Mouse (Mus musculus) heart, adult 2 months (tissue): ENCODE data around the gene Doc2g. TPM values are rescaled to one million over a fixed set of nuclear protein-coding genes. Genes with fewer than 3 reads are reported as not detected.
"Not testable (repeated sequence)": the region's sequence is repeated elsewhere in the genome, so short reads cannot be mapped to it uniquely, and the experiment has no call there.

Experiments
- DNase-seq, 2 experiments: peaks; one replicate each; pipeline ENCODE4 v3.0.0; 2021
- H3K27ac ChIP-seq: fragments of 200-600 bp; 2 replicates; pipeline ENCODE4 v1.8.1; 2022
- H3K27me3 ChIP-seq: fragments of 200-500 bp; 2 replicates; pipeline ENCODE4 v1.6.1; 2012; ENCODE audit warnings: mild to moderate bottlenecking, low read length, inconsistent platforms, mixed read lengths; ENCODE audit not compliant: control insufficient read depth, insufficient read depth
- H3K36me3 ChIP-seq: fragments of 200-500 bp; 2 replicates; pipeline ENCODE4 v1.6.1; 2012; ENCODE audit warnings: low read length, inconsistent platforms; ENCODE audit not compliant: control insufficient read depth, insufficient read depth
- H3K4me1 ChIP-seq: fragments of 200-500 bp; 2 replicates; pipeline ENCODE4 v1.6.1; 2011; ENCODE audit warnings: low read length; ENCODE audit not compliant: control insufficient read depth, insufficient read depth
- H3K4me3 ChIP-seq: fragments of 200-600 bp; 2 replicates; pipeline ENCODE4 v1.8.1; 2022
- H3K79me2 ChIP-seq: fragments of 200-500 bp; replicated peaks from 2 replicates; pipeline ENCODE4 v1.6.1; 2012; ENCODE audit warnings: mild to moderate bottlenecking, inconsistent platforms, low read length, moderate library complexity, mixed read lengths; ENCODE audit not compliant: control insufficient read depth, insufficient read depth
- H3K9ac ChIP-seq: fragments of 200-500 bp; 2 replicates; pipeline ENCODE4 v1.6.1; 2012; ENCODE audit warnings: low read depth, mild to moderate bottlenecking, control low read depth, inconsistent platforms, low read length, mixed read lengths
- CTCF ChIP-seq: fragments of 200-600 bp; IDR thresholded peaks from 2 replicates; pipeline ENCODE4 v1.8.1; 2022; ENCODE audit warnings: antibody characterized with exemption, mild to moderate bottlenecking, moderate library complexity
- EP300 ChIP-seq: fragments of 200-500 bp; IDR thresholded peaks from 2 replicates; pipeline ENCODE4 v1.6.1; 2011; ENCODE audit warnings: low read depth, low read length, control low read depth; ENCODE audit not compliant: insufficient read depth
- POLR2A ChIP-seq: fragments of 200-500 bp; IDR thresholded peaks from 2 replicates; pipeline ENCODE4 v1.6.1; 2011; ENCODE audit warnings: mild to moderate bottlenecking, low read depth, low read length, control low read depth; ENCODE audit not compliant: insufficient read depth
- WGBS: fragments of 180-500 bp; shearing (Covaris S2); methylation state at CpG from one replicate; pipeline ENCODE4 v1.1.7; 2018; 5-methylcytosine and 5-hydroxymethylcytosine counted together
- intact Hi-C: fragments of 180-260 bp; cut with DNase I; formaldehyde crosslinking; loops from one replicate; pipeline ENCODE4 v1.15.1; 2025
- polyA plus RNA-seq: library from polyadenylated mRNA; depleted of rRNA; stranded (reverse); fragments of >200 nt; gene quantifications from 2 replicates; pipeline ENCODE4 v1.2.3, GENCODE M21; 2012
- total RNA-seq, 2 experiments: library from RNA; stranded (reverse); gene quantifications; 2 replicates each; pipeline ENCODE4 v1.2.3; 2021

Gene Doc2g
- total and polyA plus RNA-seq, 3 experiments: 193 to 597 (median 236) TPM

DNA sequence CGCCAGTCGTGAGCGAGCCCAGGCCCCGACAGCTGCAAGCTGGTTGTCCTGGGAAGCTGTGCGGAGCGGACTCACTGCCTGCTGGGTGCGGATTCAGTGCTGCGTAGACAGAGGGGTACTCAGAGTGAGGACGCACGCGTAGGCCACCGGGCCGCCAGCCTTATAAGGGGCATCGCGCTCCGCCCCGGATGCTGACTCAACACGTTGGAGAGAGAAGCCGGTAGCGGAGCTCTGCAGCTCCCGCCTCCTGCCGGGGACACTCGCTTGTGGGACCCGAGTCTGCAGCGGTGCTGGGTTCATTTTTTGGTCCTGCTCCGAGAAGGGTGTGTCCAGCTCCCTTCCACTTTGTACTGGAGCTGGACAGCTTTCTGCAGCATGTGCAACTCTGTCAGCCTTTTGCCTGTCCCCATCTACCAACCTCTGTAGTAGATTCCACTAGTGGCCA is 34.7 kb downstream of the Doc2g start, which contains the start of gene Gstp1:
TSS of gene Gstp1 (minus strand) at position 198 of the 445 bp plus-strand sequence.
- Histone ChIP-seq H3K27ac (peak within 1 kb of the TSS; percentile 80), H3K36me3 (no peaks in the 10 kb centered on the region), H3K9ac (peak within 1 kb of the TSS; percentile 92), H3K4me1 (peaks cover 4% of the 10 kb centered on the region), H3K4me3 (peak within 1 kb of the TSS; percentile 59), H3K79me2 (no peaks in the 10 kb centered on the region), H3K27me3 (no peaks in the 10 kb centered on the region)
- intact Hi-C loops: no loop called here
- under 1% methylated on average over 26 of the region's 26 CpGs for WGBS
- TF ChIP-seq CTCF (peak; percentile 55), EP300 (no peak), POLR2A (peak; percentile 94)
- DNase-seq: peak; percentile 92 to 93

- H3K36me3 ChIP-seq, H3K27ac ChIP-seq, DNase-seq, intact Hi-C loops, H3K9ac ChIP-seq, H3K4me1 ChIP-seq, H3K79me2 ChIP-seq, H3K4me3 ChIP-seq, H3K27me3 ChIP-seq: not testable (repeated sequence)
- 86% methylated on average over 5 of the region's 5 CpGs for WGBS
Measured at GRCm38 (mm10) chr19:4040941-4041340, 37.8 kb downstream of the Doc2g start.

- H3K27me3 ChIP-seq, DNase-seq, H3K27ac ChIP-seq, H3K9ac ChIP-seq, H3K79me2 ChIP-seq, H3K36me3 ChIP-seq, H3K4me3 ChIP-seq, H3K4me1 ChIP-seq, intact Hi-C loops: not testable (repeated sequence)
- WGBS: 91% methylated on average over 3 of the region's 4 CpGs
Measured at GRCm38 (mm10) chr19:4041500-4041899, 38.4 kb downstream of the Doc2g start.

DNA sequence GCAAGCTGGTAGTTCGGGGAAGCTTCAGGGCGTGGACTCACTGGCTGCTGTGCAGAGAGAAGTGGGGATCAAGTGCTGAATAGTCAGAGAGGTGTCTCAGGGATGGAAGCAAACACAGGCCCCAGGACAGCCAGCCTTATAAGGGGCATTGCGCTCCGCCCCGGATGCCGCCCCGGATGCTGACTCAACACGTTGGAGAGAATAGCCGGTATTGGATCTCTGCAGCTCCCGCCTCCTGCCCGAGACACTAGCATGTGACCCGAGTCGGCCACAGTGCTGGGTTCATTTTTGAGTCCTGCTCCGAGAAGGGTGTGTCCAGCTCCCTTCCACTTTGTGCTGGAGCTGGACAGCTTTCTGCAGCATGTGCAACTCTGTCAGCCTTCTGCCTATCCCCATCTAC is 39.0 kb downstream of the Doc2g start:
- no peak for TF ChIP-seq EP300
- TF ChIP-seq POLR2A: 0 out of 2 replicates have a peak, but pooled peaks have one; percentile 29
- no peak for TF ChIP-seq CTCF
- intact Hi-C loops: no loop called here
- Histone ChIP-seq H3K79me2 (no peaks in the 10 kb centered on the region), H3K36me3 (no peaks in the 10 kb centered on the region), H3K4me1 (peaks cover 8% of the 10 kb centered on the region), H3K9ac (no peak overlapping the region), H3K27ac (peak overlapping the region; percentile 49), H3K27me3 (no peaks in the 10 kb centered on the region), H3K4me3 (no peak overlapping the region; the same call in 1 of the 2 replicates)
- peak; percentile 58 to 70 for DNase-seq
- 52% methylated on average over 14 of the region's 14 CpGs for WGBS

DNA sequence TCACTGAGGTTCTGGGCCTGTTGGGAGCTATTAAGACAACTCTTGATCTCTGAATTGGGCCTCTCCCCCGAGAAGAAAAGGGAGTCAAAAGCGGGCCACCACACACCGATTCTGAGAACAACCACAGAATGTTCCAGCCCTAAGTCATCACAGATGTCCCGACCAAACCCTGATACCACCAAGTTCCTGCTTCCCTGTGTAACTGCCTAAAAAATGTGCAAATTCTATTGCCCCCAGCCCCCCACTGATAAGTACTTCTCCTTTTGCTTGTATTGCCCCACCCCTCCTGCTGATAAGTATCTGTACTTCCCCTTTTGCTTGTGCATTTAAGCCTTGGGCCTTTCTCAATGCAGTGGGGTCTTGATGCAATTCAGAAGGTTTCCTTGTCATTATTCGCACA is 41.0 kb downstream of the Doc2g start:
- H3K4me1 ChIP-seq, H3K9ac ChIP-seq, H3K27me3 ChIP-seq, H3K27ac ChIP-seq, H3K4me3 ChIP-seq, H3K36me3 ChIP-seq, intact Hi-C loops, H3K79me2 ChIP-seq, DNase-seq: not testable (repeated sequence)
- 79% methylated on average over 5 of the region's 5 CpGs for WGBS

DNA sequence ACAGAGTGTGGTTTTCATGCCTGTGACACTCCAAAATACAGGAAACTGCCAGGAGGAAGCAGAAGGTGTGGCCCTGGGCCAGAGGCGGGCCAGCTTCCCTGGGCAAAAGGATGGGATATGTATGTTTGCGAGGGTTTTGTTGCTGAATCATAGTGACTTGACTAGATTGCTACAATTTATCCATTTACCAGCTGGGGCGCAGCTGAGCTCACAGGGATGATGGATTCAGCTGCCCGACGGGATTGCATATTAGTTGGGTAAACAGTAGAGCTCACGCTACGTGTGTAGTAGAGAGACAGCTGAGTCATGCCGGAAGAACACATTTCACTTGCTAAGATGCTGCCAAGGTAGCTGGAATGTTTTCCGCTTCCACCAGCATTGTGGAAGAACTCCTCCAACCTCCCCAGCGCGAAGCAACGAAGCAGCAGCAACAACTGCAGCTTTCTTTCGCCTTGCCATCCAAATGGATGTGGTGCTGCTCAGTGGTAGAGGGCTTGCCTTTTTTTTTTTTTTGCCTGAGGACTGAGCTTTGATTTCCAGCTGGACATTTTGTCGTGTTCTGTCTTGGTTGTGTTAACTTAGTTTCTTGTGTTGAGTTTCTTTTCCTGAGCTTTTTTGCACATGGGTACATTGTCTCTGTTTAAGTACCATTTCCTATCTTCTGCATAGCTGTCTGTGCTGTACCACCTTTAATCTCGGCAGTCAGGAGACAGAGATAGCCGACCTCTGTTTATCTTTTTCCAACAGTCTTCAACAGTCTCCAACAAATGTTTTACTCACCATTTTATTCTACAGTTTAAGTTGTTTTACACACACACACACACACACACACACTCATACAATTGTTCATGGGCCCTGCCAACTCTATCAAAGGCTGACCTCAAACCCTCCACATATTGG is 43.1 kb downstream of the Doc2g start, which contains the start of gene Gstp2:
TSS of gene Gstp2 (minus strand) at position 58 of the 900 bp plus-strand sequence.
- H3K4me3 ChIP-seq: 0 out of 2 replicates have a peak within 1 kb of the TSS, but pooled peaks have one; percentile 1

More for the DNA sequence above, 43.1 kb downstream of the Doc2g start, which contains the start of gene Gstp2:
- Histone ChIP-seq H3K9ac (no peak within 1 kb of the TSS), H3K79me2 (no peaks in the 10 kb centered on the region), H3K36me3 (no peaks in the 10 kb centered on the region), H3K27me3 (no peaks in the 10 kb centered on the region), H3K4me1 (peaks cover 6% of the 10 kb centered on the region), H3K27ac (peak within 1 kb of the TSS; percentile 69)
- TF ChIP-seq EP300 (peak; percentile 73; the same call in 1 of the 2 replicates), POLR2A (0 out of 2 replicates have a peak, but pooled peaks have one; percentile 34), CTCF (peak; percentile 77)
- 22% methylated on average over 16 of the region's 16 CpGs for WGBS
- intact Hi-C loops: no loop called here
- DNase-seq: peak; percentile 78 to 86
